ENCODE assay signal across 14 mouse cellular contexts in genomic region chr10:39597116-39597791, GRCm38 (mm10). TPM values are rescaled to one million over a fixed set of nuclear protein-coding genes. Genes with fewer than 3 reads are reported as not detected.
DNase-seq lines count a peak whose midpoint lies in the region; ATAC-seq and TF ChIP-seq lines count a peak whose summit lies in the region.
"Had no signal": no experiment of that assay in that cellular context is flagged by ENCODE, and none has a peak within 500 bp of the region (broad histone marks: within the 10 kb centered on the region; RNA-seq: fewer than 3 reads in every experiment).

No protein-coding gene starts in this region.

- 41% methylated on average over 9 of the region's 9 CpGs for WGBS in hindbrain, embryonic 12.5 days
- WGBS in hindbrain, embryonic 11.5 days = 53% methylated on average over 9 of the region's 9 CpGs
- 12% methylated on average over 9 of the region's 9 CpGs for WGBS in forebrain, postnatal 0 days
- WGBS in midbrain, embryonic 15.5 days = 28% methylated on average over 9 of the region's 9 CpGs

- H3K4me3 ChIP-seq in hindbrain, embryonic 12.5 days = no peak overlapping the region
- no peak overlapping the region for H3K4me3 ChIP-seq in hindbrain, embryonic 11.5 days (ENCODE audit: low read depth, low read length)
- H3K4me3 ChIP-seq in forebrain, postnatal 0 days (ENCODE audit: low read depth, low read length) = no peak overlapping the region
- no peak overlapping the region for H3K4me3 ChIP-seq in midbrain, embryonic 15.5 days
- H3K4me3 ChIP-seq: gastrocnemius, adult 2 months; kidney, embryonic 15.5 days had no signal

- H3K36me3 ChIP-seq in hindbrain, embryonic 12.5 days = no peaks in the 10 kb centered on the region
- H3K36me3 ChIP-seq in hindbrain, embryonic 11.5 days (ENCODE audit: control insufficient read depth, insufficient read depth, low read length) = no peaks in the 10 kb centered on the region
- H3K36me3 ChIP-seq in forebrain, postnatal 0 days (ENCODE audit: insufficient read depth) = no peaks in the 10 kb centered on the region
- no peaks in the 10 kb centered on the region for H3K36me3 ChIP-seq in midbrain, embryonic 15.5 days (replicated peaks)

- no peak for DNase-seq in hindbrain, embryonic 11.5 days (ENCODE audit: low spot score)
- DNase-seq in adipocyte (ENCODE audit: low spot score) = peak; percentile 27
- peak; percentile 47 for DNase-seq in forebrain, postnatal 0 days
- DNase-seq in frontal cortex, adult 2 months (ENCODE audit: extremely low spot score in 1 of 2, low spot score in 1 of 2) = no peak
- no peak for DNase-seq in frontal cortex, postnatal 10 days (ENCODE audit: low spot score in 2 of 2)
- no peak for DNase-seq in testis, postnatal 10 days (ENCODE audit: low spot score)
- DNase-seq: adrenal gland, postnatal 14 days; cerebellum, postnatal 36 days; gastrocnemius, adult 2 months; heart, postnatal 36 days; left cerebral cortex, postnatal 4 days had no signal

- H3K9me3 ChIP-seq in hindbrain, embryonic 12.5 days (replicated peaks) = peaks cover 15% of the 10 kb centered on the region; the same call in 1 of the 2 replicates
- H3K9me3 ChIP-seq in hindbrain, embryonic 11.5 days (ENCODE audit: control insufficient read depth, low read length) = no peaks in the 10 kb centered on the region
- no peaks in the 10 kb centered on the region for H3K9me3 ChIP-seq in forebrain, postnatal 0 days (ENCODE audit: low read length)
- no peaks in the 10 kb centered on the region for H3K9me3 ChIP-seq in midbrain, embryonic 15.5 days

- no peak for TF ChIP-seq CTCF in forebrain, postnatal 0 days (IDR thresholded peaks at IDR 0.05; ENCODE audit: low read depth)

- no peak overlapping the region for H3K4me2 ChIP-seq in hindbrain, embryonic 12.5 days (replicated peaks)
- no peak overlapping the region for H3K4me2 ChIP-seq in hindbrain, embryonic 11.5 days (replicated peaks; ENCODE audit: low read depth, low read length)
- peak overlapping the region; percentile 2; the same call in 1 of the 2 replicates for H3K4me2 ChIP-seq in forebrain, postnatal 0 days (ENCODE audit: low read depth)
- H3K4me2 ChIP-seq in midbrain, embryonic 15.5 days = 0 out of 2 replicates have a peak overlapping the region, but pooled peaks have one; percentile 10
- H3K4me2 ChIP-seq: kidney, embryonic 15.5 days had no signal

- H3K27me3 ChIP-seq in hindbrain, embryonic 12.5 days = no peaks in the 10 kb centered on the region
- H3K27me3 ChIP-seq in hindbrain, embryonic 11.5 days (ENCODE audit: control insufficient read depth, insufficient read depth, low read length) = no peaks in the 10 kb centered on the region
- H3K27me3 ChIP-seq in forebrain, postnatal 0 days (ENCODE audit: insufficient read depth, low read length) = no peaks in the 10 kb centered on the region
- H3K27me3 ChIP-seq in midbrain, embryonic 15.5 days (replicated peaks) = no peaks in the 10 kb centered on the region
- H3K27me3 ChIP-seq: kidney, embryonic 15.5 days had no signal

- no peak overlapping the region for H3K27ac ChIP-seq in hindbrain, embryonic 12.5 days
- H3K27ac ChIP-seq in hindbrain, embryonic 11.5 days (ENCODE audit: low read depth, low read length) = no peak overlapping the region
- peak overlapping the region; percentile 64 for H3K27ac ChIP-seq in forebrain, postnatal 0 days (ENCODE audit: low read depth, low read length)
- H3K27ac ChIP-seq in midbrain, embryonic 15.5 days = peak overlapping the region; percentile 66
- H3K27ac ChIP-seq: gastrocnemius, adult 2 months; kidney, embryonic 15.5 days had no signal

- no peak overlapping the region for H3K9ac ChIP-seq in hindbrain, embryonic 12.5 days
- H3K9ac ChIP-seq in hindbrain, embryonic 11.5 days (ENCODE audit: low read depth, low read length) = no peak overlapping the region
- H3K9ac ChIP-seq in forebrain, postnatal 0 days = peak overlapping the region; percentile 18; the same call in 1 of the 2 replicates
- H3K9ac ChIP-seq in midbrain, embryonic 15.5 days = no peak overlapping the region
- H3K9ac ChIP-seq: kidney, embryonic 15.5 days had no signal

- peaks cover 19% of the 10 kb centered on the region for H3K4me1 ChIP-seq in hindbrain, embryonic 12.5 days
- H3K4me1 ChIP-seq in hindbrain, embryonic 11.5 days (replicated peaks; ENCODE audit: control insufficient read depth, insufficient read depth, low read length) = 0 out of 2 replicates have a peak, but pooled peaks cover 2% of the 10 kb centered on the region
- peaks cover 13% of the 10 kb centered on the region; the same call in 1 of the 2 replicates for H3K4me1 ChIP-seq in forebrain, postnatal 0 days (ENCODE audit: insufficient read depth)
- H3K4me1 ChIP-seq in midbrain, embryonic 15.5 days = peaks cover 24% of the 10 kb centered on the region

- ATAC-seq in hindbrain, embryonic 12.5 days (ENCODE audit: low FRiP score) = 0 out of 2 replicates have a peak, but pooled peaks have one; percentile 26
- no peak for ATAC-seq in hindbrain, embryonic 11.5 days (ENCODE audit: low FRiP score)
- peak; percentile 65 for ATAC-seq in forebrain, postnatal 0 days
- peak; percentile 67 for ATAC-seq in midbrain, embryonic 15.5 days (replicated peaks)

RNA-seq across cellular contexts. Expression of gene Traf3ip2, which starts 15.5 kb away (rescaled TPM):
- polyA plus RNA-seq in hindbrain, embryonic 12.5 days (2016; fragmentation: Nextera tagmentation; extraction: Ambion mirVana) = 5.8 and 7.0 TPM in 2 replicates
- 5.6 and 7.2 TPM in 2 replicates for polyA plus RNA-seq in hindbrain, embryonic 11.5 days (2014; fragmentation: Nextera tagmentation; extraction: Ambion mirVana)
- 0.24 and 0.77 TPM in 2 replicates for total RNA-seq in forebrain, postnatal 0 days (2014; rRNA removed)
- 4.8 and 6.0 TPM in 2 replicates for polyA plus RNA-seq in forebrain, postnatal 0 days (2015; fragmentation: Nextera tagmentation; extraction: Ambion mirVana)
- polyA plus RNA-seq in midbrain, embryonic 15.5 days (2015; fragmentation: Nextera tagmentation; extraction: Ambion mirVana) = 5.9 and 7.0 TPM in 2 replicates
- 1.7 and 2.8 TPM in 2 replicates for polyA plus RNA-seq in frontal cortex, adult 2 months (2012; rRNA removed)

Comparison
In these comparisons a context has a peak if more than half of its experiments do, and no peak if none do; other contexts are left out.
1. H3K27ac ChIP-seq: peak in forebrain, postnatal 0 days (single experiment) and midbrain, embryonic 15.5 days (single experiment); none in hindbrain, embryonic 12.5 days (single experiment) and hindbrain, embryonic 11.5 days (single experiment).
2. H3K4me2 ChIP-seq: peak in forebrain, postnatal 0 days (single experiment) and midbrain, embryonic 15.5 days (single experiment); none in hindbrain, embryonic 12.5 days (single experiment) and hindbrain, embryonic 11.5 days (single experiment).
3. DNase-seq: peak in adipocyte (single experiment) and forebrain, postnatal 0 days (single experiment); none in hindbrain, embryonic 11.5 days (single experiment), frontal cortex, adult 2 months (0 of 2), frontal cortex, postnatal 10 days (0 of 2) and testis, postnatal 10 days (single experiment).